Mouse (Mus musculus) mesoderm, embryonic 11.5 days (tissue): ENCODE data around the gene Cdc25b.

Experiments
- DNase-seq: peaks from one replicate; pipeline ENCODE4 v3.0.0-alpha.2; 2012; ENCODE audit warnings: low read depth, low spot score

The Cdc25b gene

DNA sequence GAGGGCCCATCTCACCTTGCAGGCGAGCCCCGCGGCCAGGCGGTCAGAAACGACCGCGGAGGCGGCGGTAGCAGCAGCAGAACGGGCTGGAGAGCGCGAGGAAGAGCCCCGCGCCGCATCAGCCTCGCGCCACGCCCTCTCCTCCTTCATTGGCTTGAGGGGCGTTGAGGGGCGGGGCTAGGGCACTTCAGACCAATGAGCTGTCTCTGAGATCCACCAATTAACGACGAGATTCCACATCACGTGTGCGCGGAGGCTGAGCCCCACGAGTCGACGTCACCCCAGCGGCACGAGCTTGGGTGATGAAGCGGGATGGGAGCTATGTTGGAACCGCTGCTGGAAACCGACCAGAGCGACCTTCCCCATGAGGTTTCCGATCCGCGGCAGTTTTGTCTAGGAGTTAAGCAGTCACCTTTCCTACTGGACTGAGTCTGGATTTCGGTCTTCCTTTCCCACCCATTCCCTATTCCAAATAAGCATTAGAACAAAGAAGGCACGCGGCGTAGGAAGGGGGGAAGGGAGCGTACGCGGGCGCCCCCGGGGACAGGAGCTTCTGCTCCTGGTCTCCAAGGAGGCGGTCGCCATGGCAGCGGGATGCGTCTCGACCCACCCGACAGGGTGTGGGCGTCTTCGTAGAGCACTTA is 26.7 kb upstream of the Cdc25b start, which contains the start of gene 1700037H04Rik:
TSS of gene 1700037H04Rik (minus strand) at position 144 of the 644 bp plus-strand sequence.
- DNase-seq = peak; percentile 99

DNA sequence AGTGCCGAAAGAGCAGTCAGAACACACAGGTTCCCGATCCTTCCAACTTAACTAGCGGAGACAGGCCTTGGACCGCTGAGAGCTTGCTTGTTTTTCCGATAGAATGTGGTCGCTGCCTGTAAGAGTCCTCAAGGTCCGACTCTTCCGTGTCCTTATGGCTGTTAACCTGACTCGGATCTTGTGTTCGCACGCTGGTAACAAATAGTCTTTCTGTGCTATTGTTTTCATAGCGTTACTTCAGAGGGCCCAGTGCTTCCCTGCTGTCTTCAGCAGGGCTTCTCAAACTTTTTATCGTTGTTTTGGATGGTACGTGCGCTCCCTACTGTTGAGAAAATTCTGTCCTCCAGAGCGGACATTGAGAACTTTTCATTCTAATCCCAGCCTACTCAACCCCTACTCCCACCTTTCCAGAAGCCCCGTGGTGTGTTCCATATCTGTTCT is 26.1 kb upstream of the Cdc25b start:
- DNase-seq = peak; percentile 35

DNA sequence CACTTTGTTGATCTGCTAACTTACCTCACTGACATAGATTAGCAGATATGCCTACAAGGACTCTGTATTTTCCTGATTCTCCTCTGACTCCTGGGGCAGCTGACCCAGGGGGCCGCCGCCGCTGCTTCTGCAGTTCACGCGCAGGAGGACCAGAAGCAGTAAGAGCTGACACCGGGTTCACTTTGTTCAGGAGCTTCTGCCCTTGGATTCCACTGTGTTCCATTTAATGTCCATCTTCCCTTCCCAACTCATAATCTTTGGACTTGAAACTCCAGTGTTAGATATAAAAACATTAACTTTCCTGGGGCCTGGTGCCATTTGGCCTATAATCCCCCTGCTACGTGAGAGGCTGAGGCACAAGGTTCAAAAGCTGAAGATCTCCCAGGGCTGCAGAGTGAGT is 22.8 kb upstream of the Cdc25b start:
- no peak for DNase-seq

DNA sequence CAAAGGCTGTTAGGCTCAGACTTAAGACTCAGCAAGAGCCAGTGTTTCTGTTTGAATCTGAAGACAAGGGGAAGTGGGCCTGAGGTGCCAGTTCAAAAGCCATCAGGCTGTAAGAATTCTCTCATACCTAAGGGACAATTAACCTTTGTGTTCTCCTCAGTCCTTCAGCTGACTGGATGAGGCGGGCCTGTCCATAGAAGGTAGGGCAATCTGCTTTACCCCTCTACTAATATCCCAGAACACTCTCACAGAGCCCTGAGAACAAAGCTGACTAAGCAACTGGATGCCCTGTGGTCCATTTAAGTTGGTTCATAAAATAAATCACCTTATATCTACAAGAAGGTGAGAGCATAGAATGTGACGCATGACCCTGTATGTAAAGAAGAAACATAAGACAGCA is 20.6 kb upstream of the Cdc25b start:
- no peak for DNase-seq

DNA sequence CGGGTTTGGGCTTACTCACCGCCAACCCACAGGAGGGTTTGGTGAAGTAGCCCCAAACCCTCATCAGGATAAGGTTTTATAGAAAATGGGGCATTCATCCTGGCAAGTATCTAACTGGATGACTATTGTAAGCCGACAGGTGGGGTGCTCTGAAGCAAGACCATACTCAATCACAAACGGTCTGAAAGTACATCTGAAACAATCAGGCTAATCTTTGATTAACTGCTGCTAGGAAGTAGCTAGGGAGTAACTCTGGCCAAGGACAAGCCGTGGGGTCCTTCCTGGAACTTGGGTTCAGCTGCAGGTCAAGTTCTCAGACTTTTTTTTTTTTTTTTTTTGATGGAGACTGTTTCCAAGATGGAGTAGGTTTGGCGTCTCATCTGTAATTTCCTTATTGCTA is 18.8 kb upstream of the Cdc25b start:
- DNase-seq = no peak

DNA sequence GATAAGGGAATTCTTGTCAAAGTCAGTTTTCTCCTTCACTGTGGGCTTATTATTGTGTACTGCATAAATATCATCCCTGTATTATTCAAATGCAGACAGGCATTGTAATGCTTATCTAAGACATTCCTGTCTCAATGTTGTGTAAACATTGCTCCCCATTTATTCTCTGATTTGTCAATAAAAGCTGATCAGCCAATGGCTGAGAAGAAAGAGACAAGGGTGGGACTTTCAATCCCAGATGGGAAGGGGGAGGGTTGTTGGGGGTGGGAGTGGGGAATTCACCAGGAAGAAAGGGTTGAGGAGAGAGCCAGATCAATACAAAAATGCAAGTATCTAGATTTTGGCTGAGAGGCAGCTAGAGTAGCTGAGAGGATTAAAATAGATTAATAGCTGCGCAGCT is 17.8 kb upstream of the Cdc25b start:
- DNase-seq = no peak

DNA sequence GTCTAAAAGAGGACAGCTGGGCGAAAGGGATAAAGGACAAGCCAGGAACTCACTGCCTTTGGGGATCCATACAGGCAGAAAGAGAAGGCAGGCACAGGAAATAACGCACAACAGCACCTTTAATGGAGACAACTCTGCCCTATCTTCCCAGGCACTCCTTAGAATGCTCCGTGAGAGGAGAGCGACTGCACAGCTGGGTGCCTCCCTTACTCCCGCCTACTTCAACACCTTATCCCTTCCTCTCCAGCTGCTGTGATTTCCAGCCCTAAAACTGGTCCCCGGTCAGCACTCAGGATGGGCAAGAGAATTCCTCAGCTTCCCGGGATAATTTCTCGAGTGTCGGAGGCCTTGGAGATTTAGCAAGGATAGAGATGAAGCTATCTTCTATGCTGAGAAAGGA is 15.8 kb upstream of the Cdc25b start:
- no peak for DNase-seq

DNA sequence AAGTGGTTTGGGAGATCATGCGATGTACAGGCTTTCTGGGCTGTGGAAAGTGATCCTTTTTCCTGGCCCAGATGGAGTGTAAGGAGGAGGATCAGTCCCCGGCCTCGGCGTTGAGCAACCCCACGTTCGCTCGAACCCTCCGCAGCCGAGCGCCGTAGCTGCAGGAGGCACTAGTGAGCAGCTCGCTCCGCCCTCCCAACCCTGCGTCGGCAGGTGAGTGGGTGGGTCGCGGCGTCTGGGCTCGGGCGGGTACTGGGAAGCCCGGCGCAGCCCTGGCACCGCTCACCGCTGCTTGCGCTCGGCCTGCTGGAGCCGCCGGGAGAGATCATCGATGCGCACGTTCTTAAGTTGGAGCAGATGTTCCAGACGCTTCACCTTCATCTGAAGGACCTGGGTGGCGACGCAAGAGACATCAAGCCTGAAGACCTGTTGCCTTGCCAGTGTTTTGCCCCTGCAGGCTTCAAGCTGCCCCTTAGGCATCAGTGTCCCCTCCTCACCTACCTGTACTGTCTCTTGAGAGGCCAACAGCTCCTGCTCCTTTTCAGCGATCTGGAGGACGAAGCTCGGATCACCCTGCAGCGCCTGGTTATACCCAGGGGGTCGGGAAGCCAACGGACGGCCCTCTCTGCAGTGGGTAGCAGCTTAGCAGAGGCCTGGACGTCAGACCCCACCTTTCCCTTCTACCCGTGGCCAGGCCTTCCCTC is 15.2 kb upstream of the Cdc25b start:
- DNase-seq = no peak

DNA sequence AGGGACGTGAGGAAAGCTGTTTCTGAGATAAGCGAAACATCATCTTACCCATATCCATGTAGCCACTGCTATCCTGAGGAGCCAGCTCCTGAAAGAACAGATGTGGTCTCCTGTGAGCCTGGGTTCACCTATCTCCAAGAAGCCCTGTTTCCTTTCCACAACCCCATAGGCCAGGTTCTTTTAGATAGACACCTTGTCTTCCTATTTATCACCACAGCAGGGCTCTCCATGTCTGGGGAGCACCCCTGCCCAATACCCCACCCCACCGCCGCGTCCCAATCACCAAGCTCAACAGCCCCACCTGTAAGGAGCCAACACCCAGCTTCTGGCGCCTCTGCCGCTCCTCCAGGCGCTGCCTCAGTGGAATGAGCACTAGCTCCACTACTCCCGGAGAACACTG is 14.4 kb upstream of the Cdc25b start:
- no peak for DNase-seq

DNA sequence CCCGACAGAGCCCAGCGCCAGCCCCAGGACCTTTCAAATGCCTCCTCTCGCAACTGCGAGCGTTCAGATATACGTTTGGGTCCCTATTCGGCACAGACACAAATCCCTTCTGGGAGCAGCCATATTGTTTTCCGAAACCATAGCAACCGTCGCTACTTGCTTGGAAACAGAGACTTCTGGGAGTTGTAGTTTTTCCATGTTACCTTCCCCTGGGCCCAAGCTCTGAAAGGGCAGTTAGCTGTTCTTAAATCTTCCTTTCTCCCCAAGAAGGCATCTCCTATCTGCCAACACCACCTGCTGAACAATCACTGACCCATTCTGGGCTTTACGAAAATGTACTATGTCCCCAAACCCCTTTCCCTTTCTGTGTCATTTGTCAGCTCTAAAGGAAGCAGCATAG is 12.0 kb upstream of the Cdc25b start:
- peak; percentile 82 for DNase-seq

DNA sequence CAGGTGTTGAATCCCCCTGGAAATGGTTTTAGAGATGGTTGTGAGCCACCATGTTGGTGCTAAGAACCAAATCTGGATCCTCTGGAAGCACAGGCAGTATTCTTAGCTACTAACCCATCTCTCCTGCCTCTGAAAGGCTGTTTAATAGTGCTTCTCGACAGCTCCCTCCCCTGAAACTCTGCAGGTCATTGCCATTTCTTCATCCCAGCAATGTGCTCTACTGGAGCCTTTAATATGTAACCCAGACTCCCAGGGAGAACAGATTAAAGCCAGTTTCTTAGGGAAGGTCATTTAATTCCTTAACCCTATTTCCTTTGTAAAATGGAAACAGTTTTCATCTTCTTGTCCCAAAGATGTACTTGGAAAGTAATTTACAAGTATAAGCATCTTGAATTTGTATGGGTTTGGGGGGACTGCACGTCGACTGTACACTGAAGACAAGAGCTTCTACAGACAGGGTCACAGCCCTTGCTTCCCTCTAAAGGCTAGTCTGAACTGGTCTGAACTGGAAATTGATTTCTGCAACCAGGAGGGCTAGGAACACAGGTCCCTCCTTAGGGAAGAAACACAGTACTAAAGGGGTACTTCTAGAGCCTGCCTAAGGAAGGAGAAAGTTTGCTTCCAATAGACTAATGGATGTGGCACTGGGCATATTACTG is 11.3 kb upstream of the Cdc25b start:
- DNase-seq = no peak

DNA sequence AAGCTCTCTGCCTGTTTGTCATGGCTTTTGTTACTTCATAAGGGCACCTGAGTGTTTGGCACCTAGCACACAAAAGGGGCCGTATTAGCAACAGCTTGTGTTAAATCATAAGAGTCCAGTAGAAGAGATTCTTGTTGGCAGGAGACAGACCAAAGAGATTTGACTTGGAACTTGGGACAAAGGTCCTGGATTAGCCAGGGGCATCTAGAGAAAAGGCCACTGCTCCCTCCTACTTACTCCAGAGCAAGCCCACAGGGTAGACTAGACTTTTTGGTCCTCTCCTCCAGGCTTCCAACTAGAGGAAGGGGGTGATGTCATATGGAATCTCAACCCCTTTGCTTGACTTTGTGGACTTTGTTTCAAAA is 10.8 kb upstream of the Cdc25b start:
- DNase-seq = no peak

DNA sequence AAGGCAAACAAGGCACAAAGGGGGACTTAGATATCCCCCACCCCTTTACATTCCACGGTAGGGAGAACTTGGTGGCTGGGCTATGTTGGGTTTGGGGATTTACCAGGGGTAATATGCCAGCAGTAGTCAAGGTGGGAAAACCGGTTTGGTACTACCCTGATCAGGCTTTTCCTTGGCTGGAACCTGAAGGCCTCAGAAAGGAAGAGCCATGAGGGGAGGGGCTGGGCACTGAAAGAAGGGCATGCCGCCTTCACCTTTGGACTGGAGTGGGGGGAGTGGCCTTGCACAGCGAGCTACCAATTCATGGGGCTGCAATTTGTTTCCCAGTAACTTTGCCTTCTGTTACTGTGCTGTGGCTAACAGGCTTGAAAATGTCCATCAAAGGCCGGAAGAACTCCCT is 10.3 kb upstream of the Cdc25b start:
- no peak for DNase-seq

DNA sequence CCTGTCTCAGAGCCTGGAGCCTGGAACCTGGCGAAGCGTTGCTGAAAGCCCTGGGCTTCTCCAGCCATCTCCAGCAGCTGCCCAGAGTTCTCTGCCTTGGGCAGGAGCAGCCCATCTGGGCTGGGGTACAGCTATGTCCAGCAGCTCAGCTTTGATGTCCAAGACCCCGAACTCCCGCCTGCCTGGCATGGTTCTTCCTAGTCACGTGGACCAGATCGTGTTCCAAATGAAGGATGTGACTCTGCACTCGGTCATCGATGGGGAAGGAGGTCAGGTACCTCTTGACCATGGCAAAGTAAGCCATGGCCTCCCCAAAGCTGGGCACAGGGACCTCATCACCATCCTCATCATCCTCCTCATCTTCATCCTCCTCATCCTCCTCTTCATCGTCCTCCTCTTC is 8.8 kb upstream of the Cdc25b start:
- no peak for DNase-seq

DNA sequence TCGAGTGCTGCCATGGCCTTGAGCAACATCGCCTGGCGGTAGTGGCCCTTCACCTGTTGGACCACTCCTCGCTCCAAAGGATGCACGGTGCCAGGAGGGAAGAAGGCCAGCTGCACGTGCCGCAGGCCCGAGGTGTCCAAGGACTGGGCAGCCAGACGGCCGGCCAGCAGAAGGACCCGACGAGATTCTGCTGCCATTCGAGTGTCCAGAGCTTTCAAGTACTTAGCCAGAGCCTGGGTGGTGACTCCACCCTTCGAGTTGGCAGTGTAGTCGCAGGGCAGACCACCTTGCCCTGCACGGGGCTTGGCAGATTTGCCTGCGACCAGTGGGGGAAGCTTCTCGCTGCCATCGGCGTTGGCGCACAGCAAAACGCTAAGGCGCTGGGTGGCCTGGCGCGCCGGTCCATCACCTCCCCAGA is 7.9 kb upstream of the Cdc25b start:
- DNase-seq = no peak

DNA sequence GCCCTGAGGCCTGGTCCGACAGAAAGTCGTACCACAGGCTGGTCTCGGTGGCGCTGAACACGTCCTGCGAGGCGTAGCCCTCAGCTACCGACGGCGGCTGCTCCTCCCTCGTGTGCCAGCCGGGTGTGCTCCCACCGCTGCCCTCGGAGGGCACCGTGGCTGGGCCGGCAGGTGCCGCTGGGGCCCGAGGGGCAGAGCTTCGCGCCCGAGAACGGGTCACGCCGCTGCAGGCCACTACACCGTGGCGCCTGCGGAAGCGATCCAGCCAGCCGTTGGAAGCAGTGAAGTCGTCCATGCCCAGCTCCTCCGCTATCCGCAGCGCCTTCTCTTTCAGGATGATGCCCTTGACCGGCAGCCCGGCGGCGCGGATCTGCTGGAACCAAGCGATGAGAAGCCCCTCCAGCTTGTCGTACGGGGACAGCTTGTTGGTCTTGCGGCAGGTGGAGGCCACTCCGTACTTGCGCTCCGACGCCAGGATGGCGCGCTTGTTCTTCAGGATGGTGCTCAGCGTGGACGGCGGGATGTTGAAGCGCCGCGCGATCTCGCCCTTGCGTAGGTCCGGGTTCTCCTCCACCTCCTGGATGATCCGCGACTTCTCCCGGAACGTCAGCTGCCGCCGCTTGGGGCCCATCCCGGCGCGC is 7.4 kb upstream of the Cdc25b start:
- peak; percentile 79 for DNase-seq

DNA sequence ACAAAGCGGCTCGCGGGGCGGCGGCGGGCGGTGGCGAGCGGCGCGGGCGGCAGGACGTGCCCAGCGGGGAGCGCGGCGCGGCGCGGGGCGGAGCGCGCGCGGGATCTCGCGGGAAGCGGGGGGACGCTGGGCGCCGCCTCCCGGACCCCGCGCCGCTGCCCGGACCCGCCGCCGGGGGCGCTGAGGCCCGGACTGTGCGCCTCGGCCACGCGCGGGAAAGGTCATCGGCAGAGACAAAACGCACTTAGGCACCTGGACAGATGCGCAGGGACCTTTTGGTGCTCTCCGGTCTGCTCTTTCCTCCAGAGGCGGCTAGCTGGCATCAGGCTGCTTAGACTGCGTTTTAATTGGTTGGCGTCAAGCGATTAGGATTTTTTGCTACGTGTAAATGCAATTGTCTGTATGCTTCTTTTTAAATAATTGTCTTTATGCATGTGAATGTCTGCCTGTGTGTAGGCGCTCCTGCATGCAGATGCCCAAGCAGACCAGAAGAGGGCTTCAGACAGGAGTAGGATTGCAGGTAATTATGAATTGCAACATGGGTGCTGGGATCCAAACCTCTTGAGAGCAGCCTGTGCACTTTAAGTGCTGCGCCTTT is 6.7 kb upstream of the Cdc25b start, which contains the start of gene Cenpb:
TSS of gene Cenpb (minus strand) at position 78 of the 598 bp plus-strand sequence.
- peak; percentile 89 for DNase-seq

DNA sequence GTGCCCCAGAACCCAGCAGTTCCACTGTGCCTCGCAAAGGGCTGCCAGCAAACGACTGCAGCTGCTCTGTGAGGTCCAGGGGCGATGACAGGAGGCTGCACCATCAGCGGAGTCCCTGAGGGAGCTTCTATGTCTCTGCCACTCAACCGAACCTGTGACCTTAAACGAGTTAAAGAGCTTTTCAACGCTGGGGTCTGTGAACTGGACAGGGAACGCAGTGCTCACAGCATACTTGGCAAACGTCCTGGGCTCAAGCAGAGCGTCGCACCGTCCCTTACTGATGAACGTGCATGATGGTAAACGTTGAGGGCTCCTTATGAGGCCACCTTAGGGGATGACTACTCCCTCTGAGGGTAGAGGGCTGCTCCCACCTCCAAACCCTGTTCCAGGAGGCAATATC is 406 bp upstream of the Cdc25b start:
- DNase-seq = no peak

DNA sequence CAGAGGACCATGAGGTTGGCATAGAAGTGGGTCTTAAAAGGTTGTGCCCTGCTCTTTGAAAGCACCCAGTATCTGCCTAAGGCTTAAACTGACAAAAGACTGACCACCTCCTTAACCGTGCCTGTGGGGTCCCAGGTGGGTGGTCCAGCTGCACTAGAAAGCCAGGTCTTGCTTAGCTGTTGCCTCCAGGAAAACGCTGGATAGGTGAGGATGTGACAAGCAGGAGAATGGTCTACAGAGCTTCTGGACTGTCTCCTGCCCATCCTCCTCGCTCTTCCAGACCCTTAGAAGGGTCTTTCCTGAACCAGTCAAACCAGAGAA is 813 bp downstream of the Cdc25b start:
- DNase-seq = no peak

DNA sequence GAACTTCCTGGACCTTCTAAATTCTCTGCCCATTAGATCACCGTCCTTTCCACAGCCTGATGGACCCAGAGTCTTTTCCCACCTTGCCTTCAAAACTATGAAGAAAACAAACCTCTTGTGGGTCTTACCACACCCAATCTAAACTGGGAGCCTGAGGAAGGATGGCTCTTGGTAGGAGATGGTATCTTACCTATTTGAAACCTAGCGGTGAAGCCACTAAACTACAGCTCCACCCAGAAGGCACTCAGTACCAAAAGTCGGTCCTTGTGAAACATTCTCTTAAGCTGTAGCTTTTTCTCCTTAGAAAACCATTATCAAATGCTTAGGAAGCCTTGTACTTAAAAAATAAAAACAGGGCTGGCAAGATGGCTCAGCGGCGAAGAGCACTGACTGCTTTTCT is 1.6 kb downstream of the Cdc25b start:
- DNase-seq = no peak

DNA sequence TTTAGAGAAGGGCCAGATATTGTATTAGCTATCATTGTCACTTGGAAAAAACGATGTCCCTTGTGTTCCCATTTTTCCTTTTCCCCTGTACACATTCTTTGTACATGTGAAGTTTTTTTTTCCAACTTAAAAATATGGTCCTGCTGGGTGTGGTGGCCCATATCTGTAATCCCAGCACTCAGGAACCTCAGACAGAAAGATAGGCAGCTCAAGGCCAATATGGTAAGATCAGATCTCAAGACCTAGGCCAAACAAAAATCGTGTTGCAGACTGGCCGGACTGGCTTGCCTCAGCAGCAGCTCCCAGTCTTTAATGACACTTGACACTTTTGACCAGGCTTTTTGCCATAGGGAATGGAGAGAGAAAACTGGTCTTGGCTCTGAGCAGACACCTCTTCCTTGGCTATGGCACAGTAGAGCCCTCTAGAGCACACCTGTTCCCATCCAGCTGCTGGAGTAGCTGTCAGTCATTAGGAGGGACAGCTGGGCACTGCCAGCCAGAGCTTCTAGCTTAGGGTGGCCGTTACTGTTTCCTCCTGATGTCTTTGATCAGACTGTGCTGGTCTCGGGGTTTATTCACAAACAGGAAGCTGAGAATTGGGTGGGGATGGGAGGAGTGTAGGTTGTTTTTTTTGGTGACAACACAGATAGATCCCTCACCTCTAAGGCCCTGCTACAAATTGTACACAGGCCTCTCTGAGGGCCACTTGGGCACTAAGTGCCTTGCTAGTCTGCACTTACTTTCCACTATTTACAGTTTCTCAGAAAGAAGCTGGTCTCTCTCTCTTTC is 3.0 kb downstream of the Cdc25b start:
- no peak for DNase-seq
